Mouse (Mus musculus) lung, embryonic 16.5 days (tissue): ENCODE results near the gene Scrn3. TPM values are rescaled to one million over a fixed set of nuclear protein-coding genes. Genes with fewer than 3 reads are reported as not detected.

Source experiments
- ATAC-seq: fragments of 200-750 bp; cut with Nextera tagmentation; 2 replicates; pipeline ENCODE4 v1.8.0; 2017; ENCODE audit warnings: low read depth, mild to moderate bottlenecking, moderate library complexity
- H3K27ac ChIP-seq: fragments of 300-500 bp; sonication (generic); 2 replicates; pipeline ENCODE4 v1.5.1; 2014; ENCODE audit warnings: mild to moderate bottlenecking, control low read depth, low read length
- H3K27me3 ChIP-seq: fragments of 300-500 bp; sonication (generic); 2 replicates; pipeline ENCODE4 v1.6.1; 2014; ENCODE audit warnings: low read depth, low read length, mixed read lengths; ENCODE audit not compliant: control insufficient read depth, insufficient read depth
- H3K36me3 ChIP-seq: fragments of 300-500 bp; sonication (generic); 2 replicates; pipeline ENCODE4 v1.6.1; 2014; ENCODE audit warnings: low read length; ENCODE audit not compliant: control insufficient read depth, insufficient read depth
- H3K4me1 ChIP-seq: fragments of 300-500 bp; sonication (generic); replicated peaks from 2 replicates; pipeline ENCODE4 v1.6.1; 2014; ENCODE audit warnings: low read length, mixed read lengths; ENCODE audit not compliant: control insufficient read depth, insufficient read depth
- H3K4me2 ChIP-seq: fragments of 300-500 bp; sonication (generic); 2 replicates; pipeline ENCODE4 v1.6.1; 2014; ENCODE audit warnings: low read depth, low read length, control low read depth
- H3K4me3 ChIP-seq: fragments of 300-500 bp; sonication (generic); 2 replicates; pipeline ENCODE4 v1.5.1; 2014; ENCODE audit warnings: mild to moderate bottlenecking, low read length, control low read depth
- H3K9ac ChIP-seq: fragments of 300-500 bp; sonication (generic); 2 replicates; pipeline ENCODE4 v1.6.1; 2014; ENCODE audit warnings: low read length, control low read depth
- H3K9me3 ChIP-seq: fragments of 300-500 bp; sonication (generic); 2 replicates; pipeline ENCODE4 v1.6.1; 2016; ENCODE audit warnings: low read length; ENCODE audit not compliant: control insufficient read depth
- WGBS: fragments of 180-500 bp; shearing (Covaris S2); extraction: QIAGEN DNeasy Blood & Tissue Kit; methylation state at CpG from one replicate; pipeline ENCODE4 v1.1.7; 2014; 5-methylcytosine and 5-hydroxymethylcytosine counted together
- polyA plus RNA-seq: library from polyadenylated mRNA; unstranded; fragments of >200 nt; fragmentation: Nextera tagmentation; extraction: Ambion mirVana; gene quantifications from 2 replicates; pipeline ENCODE4 v1.2.1, GENCODE M21; 2015

The Scrn3 gene
- polyA plus RNA-seq, 1 experiment from 2014 or later = 21.8 TPM

DNA sequence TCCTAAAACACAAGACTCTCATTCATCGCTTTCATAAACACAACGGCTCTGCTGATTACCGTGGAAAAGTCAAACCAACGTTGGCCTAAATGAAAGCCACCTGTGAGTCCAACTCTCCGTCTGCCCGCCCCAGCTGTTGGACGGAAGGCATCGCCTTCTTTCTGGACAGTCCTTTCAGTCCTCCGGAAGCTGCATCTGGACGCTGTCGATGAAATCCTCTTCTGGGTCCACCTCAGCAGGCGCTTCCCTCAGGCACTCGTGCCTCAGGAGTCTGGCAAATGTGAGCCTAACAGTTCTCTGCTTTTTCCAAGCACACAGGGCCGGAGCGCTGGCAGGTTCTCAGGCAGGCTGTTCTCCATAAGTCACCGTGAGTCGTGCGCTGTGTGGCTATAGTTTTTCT is 44.6 kb downstream of the Scrn3 start:
- H3K27ac ChIP-seq = no peak overlapping the region
- H3K4me1 ChIP-seq = peaks cover 2% of the 10 kb centered on the region; the same call in 1 of the 2 replicates
- no peaks in the 10 kb centered on the region for H3K36me3 ChIP-seq
- H3K9ac ChIP-seq = peak overlapping the region; percentile 35; the same call in 1 of the 2 replicates
- H3K4me2 ChIP-seq = peak overlapping the region; percentile 29
- H3K27me3 ChIP-seq = no peaks in the 10 kb centered on the region
- no peak for ATAC-seq
- 0 out of 2 replicates have a peak overlapping the region, but pooled peaks have one; percentile 6 for H3K4me3 ChIP-seq
- no peaks in the 10 kb centered on the region for H3K9me3 ChIP-seq
- WGBS = 61% methylated on average over 18 of the region's 18 CpGs

DNA sequence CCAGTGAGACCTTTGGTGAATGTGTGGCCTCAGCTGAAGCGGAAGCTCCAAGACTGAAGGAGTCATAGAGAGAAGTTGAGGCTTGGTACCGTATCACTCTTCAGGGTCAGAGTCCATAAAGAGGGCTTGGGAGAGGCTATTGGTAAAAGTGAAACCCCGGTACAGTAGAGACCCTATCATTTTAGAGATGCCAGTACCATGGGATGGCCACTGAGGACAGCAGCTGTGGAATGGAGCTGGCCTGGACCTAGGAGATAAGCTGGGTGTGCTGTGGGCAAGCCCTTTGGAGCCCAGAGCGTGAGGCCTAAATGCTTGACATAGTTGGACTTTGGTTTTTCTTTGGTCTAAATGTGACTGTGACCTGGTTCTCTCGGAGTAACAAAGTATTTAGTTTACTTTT is 47.5 kb downstream of the Scrn3 start:
- Histone ChIP-seq H3K9me3 (no peaks in the 10 kb centered on the region), H3K9ac (no peak overlapping the region), H3K4me1 (no peaks in the 10 kb centered on the region), H3K36me3 (no peaks in the 10 kb centered on the region), H3K27ac (no peak overlapping the region), H3K4me3 (no peak overlapping the region), H3K27me3 (no peaks in the 10 kb centered on the region), H3K4me2 (no peak overlapping the region)
- 84% methylated on average over 5 of the region's 5 CpGs for WGBS
- ATAC-seq = no peak

DNA sequence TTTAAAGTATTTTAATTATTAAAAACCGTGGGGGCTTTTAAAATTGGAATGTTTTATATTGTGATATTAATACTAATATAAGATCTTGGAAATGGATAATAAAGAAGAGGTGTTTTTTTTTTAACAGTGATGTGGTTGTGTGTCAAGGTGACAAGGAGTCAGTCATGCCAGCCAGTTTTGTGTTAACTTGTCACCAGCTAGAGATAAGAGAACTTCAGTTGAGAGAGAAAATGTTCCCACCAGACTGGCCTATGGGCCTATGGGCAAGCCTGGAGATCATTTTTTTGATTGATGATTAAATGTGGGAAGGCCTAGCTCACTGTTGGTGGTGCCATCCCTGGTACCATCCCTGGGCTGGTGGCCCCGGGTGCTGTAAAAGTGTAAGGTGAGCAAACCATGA is 48.1 kb downstream of the Scrn3 start:
- H3K27ac ChIP-seq = no peak overlapping the region
- no peak overlapping the region for H3K4me2 ChIP-seq
- no peaks in the 10 kb centered on the region for H3K27me3 ChIP-seq
- ATAC-seq = no peak
- H3K9ac ChIP-seq = no peak overlapping the region
- H3K4me3 ChIP-seq = no peak overlapping the region
- 88% methylated on average over 2 of the region's 2 CpGs for WGBS
- H3K9me3 ChIP-seq = no peaks in the 10 kb centered on the region
- no peaks in the 10 kb centered on the region for H3K4me1 ChIP-seq
- no peaks in the 10 kb centered on the region for H3K36me3 ChIP-seq

DNA sequence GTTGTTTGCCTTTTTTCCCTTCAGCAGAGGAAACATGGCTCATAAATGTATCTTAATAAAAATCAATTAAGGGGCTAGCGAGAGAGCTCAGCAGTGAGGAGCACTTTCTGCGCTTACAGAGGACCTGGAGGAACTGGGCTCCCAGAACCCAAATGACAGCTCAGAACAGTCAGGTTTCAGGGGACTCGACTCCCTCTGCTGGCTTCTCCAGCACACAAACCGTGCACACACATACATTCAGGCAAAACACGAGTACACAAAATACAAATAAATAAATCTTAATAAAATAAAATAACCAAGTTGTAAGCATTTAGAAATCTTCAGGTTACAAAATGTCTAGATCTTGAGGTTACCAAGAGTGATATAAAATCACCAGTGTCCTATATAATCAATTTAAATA is 51.0 kb downstream of the Scrn3 start:
- no peak for ATAC-seq
- Histone ChIP-seq H3K36me3 (no peaks in the 10 kb centered on the region), H3K4me1 (no peaks in the 10 kb centered on the region), H3K4me3 (no peak overlapping the region), H3K4me2 (no peak overlapping the region), H3K9me3 (no peaks in the 10 kb centered on the region), H3K27me3 (no peaks in the 10 kb centered on the region), H3K9ac (no peak overlapping the region), H3K27ac (no peak overlapping the region)
- 75% methylated on average over 5 of the region's 5 CpGs for WGBS

DNA sequence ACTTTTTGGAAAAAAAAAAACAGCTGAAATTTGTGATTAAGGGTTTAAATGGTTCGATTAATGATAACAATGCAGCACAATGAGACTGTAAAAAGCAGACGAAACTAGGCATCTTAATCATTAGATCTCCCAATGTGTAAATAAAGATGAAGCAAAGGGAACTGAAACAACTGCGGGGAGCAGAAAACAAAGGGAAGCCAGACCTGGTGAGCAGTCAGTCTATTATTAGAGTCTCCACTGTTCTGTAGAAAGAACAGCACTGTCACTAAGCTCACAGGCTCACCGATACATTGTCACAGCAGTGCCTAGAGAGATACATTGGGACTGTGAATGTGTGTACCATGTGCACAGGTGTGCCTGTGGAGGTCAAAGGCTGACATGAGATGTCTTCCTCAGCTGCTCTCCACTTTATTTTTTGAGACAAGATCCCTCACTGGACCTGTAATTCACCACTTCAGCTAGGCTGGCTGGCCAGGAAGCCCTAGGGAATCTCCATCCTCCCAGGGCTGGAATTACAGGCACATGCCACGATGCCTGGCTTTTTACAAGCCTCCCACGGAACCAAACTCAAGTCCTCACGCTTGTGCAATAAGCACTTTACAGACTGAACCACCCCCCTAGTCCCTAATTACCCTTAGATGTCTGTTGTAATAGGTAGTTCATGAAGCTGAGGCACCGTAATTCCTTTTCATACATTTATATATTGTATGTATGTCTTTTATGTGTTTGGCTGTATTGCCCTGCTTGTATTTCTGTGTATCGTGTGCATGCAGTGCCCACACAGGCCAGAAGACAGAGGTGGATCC is 59.3 kb downstream of the Scrn3 start:
- Histone ChIP-seq H3K4me2 (no peak overlapping the region), H3K9me3 (no peaks in the 10 kb centered on the region), H3K9ac (no peak overlapping the region), H3K27me3 (no peaks in the 10 kb centered on the region), H3K36me3 (no peaks in the 10 kb centered on the region), H3K4me1 (peaks cover 2% of the 10 kb centered on the region; the same call in 1 of the 2 replicates), H3K4me3 (no peak overlapping the region), H3K27ac (no peak overlapping the region)
- WGBS = 72% methylated on average over 9 of the region's 9 CpGs
- no peak for ATAC-seq

DNA sequence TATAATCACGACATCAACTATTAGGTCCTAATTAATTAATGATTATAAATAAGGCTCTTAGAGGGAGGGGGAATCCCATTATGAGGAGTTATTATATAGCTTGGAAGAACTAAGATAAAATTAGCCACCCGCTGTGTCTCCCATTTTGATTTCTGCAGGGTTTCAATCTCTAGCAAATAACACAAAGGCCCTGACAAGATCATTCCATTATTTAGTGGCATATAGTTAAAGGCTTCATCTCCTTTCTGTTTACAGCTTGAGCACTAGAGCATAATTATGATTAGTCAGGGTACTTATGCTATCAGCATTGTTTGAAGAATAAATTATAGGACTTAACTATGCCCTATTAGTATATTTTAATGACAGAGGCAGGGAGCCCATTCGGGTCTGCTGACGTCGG is 65.9 kb downstream of the Scrn3 start:
- Histone ChIP-seq H3K9ac (no peak overlapping the region), H3K27ac (no peak overlapping the region), H3K4me2 (no peak overlapping the region), H3K4me1 (peaks cover 2% of the 10 kb centered on the region; the same call in 1 of the 2 replicates), H3K36me3 (no peaks in the 10 kb centered on the region), H3K4me3 (no peak overlapping the region), H3K27me3 (no peaks in the 10 kb centered on the region), H3K9me3 (no peaks in the 10 kb centered on the region)
- no peak for ATAC-seq
- WGBS = 87% methylated on average over 5 of the region's 5 CpGs

DNA sequence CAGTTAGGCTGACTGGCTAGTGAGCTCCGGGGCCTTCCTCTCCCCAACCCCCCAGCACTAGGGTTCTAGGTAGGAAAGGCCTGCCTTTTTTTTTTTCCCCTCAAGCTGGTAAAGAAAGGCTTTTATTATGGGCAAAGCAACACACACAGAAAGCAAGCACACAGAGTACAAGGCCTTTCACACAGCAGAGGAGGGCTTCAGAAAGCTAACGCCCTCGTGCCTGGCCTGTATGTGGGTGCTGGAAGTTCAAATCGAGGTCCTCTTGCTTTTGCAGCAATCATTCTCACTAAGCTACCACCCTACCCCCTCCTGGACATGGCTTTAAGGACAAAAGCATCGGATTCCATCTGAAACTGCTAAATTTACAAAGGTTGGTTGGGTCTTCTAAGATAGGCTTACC is 67.3 kb downstream of the Scrn3 start:
- H3K27ac ChIP-seq = peak overlapping the region; percentile 67
- no peaks in the 10 kb centered on the region for H3K36me3 ChIP-seq
- no peaks in the 10 kb centered on the region for H3K9me3 ChIP-seq
- no peak overlapping the region for H3K4me3 ChIP-seq
- no peaks in the 10 kb centered on the region for H3K27me3 ChIP-seq
- ATAC-seq = 0 out of 2 replicates have a peak, but pooled peaks have one; percentile 12
- H3K4me2 ChIP-seq = no peak overlapping the region
- 54% methylated on average over 5 of the region's 5 CpGs for WGBS
- peaks cover 2% of the 10 kb centered on the region; the same call in 1 of the 2 replicates for H3K4me1 ChIP-seq
- no peak overlapping the region for H3K9ac ChIP-seq

DNA sequence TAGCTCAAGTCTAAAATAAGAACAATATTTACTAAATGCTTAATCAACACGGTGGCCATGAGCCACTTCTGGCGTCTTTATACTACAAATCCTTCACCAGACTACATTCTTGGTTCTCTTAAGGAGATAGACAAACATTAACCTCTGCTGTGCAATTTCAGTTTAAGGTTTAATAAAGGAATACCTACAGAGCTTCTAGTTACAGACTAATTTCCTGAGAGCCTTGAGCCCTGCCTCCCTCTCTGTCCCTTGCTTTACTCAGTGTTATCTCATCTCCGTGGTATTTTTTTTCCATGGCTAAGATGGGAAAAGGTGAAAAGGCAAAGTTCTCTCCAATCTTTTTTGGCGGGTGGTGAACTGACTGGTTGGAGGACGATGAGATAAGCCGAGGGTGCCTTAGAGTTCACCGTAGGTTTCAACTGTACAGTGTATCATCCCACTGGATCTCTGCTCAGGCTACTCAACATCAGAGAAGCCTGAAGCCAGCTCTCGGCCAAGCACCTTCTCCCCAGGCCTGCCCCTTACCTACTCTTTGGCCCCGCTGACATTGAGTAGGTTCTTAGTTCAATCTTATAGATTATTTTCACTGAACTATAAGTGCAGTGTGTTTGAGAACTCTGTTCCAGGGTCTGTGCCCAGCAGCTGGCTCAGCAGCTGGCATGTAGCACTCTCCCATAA is 68.0 kb downstream of the Scrn3 start:
- H3K27ac ChIP-seq = peak overlapping the region; percentile 72
- no peak overlapping the region for H3K4me3 ChIP-seq
- H3K4me2 ChIP-seq = 0 out of 2 replicates have a peak overlapping the region, but pooled peaks have one; percentile 0

DNA sequence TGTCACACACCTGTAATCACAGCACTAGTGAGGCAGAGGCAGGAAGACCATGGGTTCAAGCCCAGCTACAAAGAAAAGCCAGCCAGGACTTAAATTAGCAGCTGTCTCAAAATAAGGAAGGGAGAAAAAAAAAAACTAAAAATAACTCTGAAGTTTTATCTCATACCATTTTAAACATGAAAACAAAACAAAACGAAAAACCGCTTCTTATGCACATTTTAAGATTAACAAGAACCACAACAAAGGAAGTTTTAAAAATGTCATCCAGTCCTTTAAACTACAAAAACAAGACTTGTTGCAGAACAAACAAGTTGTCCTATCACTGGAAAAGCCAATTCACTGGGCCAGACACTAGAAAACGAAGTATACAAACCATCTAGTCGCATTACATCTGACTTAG is 72.8 kb downstream of the Scrn3 start:
- no peak overlapping the region for H3K27ac ChIP-seq
- no peaks in the 10 kb centered on the region for H3K27me3 ChIP-seq
- H3K9ac ChIP-seq = no peak overlapping the region
- H3K4me1 ChIP-seq = 0 out of 2 replicates have a peak, but pooled peaks cover 2% of the 10 kb centered on the region
- H3K4me2 ChIP-seq = peak overlapping the region; percentile 99
- ATAC-seq = no peak
- no peaks in the 10 kb centered on the region for H3K9me3 ChIP-seq
- WGBS = 70% methylated on average over 4 of the region's 4 CpGs
- H3K4me3 ChIP-seq = no peak overlapping the region; the same call in 1 of the 2 replicates
- no peaks in the 10 kb centered on the region for H3K36me3 ChIP-seq

More for the DNA sequence above, 68.0 kb downstream of the Scrn3 start:
- no peaks in the 10 kb centered on the region for H3K27me3 ChIP-seq
- no peak overlapping the region for H3K9ac ChIP-seq
- no peaks in the 10 kb centered on the region for H3K36me3 ChIP-seq
- H3K9me3 ChIP-seq = no peaks in the 10 kb centered on the region
- peaks cover 2% of the 10 kb centered on the region; the same call in 1 of the 2 replicates for H3K4me1 ChIP-seq
- peak; percentile 74 for ATAC-seq
- WGBS = 35% methylated on average over 9 of the region's 9 CpGs
